Mouse (Mus musculus) left cerebral cortex, adult 11 months (tissue): ENCODE data around the gene Vps41.

ENCODE experiments used
- DNase-seq: peaks from one replicate; pipeline ENCODE4 v3.0.0; 2022; ENCODE audit warnings: low spot score

Vps41 gene

GRCm38 (mm10) chr13:18717185-18717584 lies at the start of gene Vps41:
Gene Vps41 (plus strand): TSS chr13:18717286.
- peak; percentile 82 for DNase-seq

- peak; percentile 19 for DNase-seq
Observed at GRCm38 (mm10) chr13:18698518-18699065, 18.5 kb upstream of the Vps41 start.

DNA sequence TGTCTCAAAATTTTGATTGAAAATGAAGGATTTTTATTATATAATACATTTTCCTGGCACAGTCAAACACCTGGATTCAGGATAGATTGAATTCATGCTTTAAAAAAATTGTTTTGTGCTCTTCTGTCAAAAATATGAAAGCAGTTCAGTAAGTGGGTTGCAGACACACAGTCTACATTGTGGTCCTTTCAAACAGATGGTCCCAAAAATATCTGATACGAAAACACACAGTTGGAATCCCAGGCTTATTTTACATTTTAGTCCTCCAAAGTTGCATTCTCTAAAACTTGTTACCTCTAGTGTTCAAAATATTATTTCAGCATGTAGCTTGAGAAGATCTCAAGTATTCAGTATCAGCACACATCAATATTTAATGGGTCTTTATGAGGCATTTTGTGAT lies 5.4 kb upstream of the Vps41 start:
- DNase-seq = no peak

- DNase-seq = no peak
Observed at GRCm38 (mm10) chr13:18716707-18717106, 379 bp upstream of the Vps41 start.

DNA sequence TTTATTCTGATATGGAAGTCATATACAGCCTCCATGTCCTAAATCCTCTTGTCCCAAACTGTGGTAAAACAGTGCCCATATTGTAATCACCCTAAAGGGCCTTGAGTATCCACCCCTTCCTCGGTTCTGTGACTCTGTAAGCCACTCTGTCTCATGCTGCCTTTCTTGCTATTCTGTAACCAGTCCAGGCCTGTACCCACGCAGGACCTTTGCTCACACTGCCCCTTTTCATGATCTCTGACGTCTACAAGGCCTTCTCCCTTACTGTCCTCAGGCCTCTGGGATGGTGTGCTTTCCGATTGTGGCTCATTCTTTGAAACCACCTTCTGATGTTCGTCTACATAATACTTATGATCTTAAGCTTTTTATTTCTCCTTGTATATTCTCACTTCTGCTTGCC lies 1.4 kb downstream of the Vps41 start:
- DNase-seq = no peak

DNA sequence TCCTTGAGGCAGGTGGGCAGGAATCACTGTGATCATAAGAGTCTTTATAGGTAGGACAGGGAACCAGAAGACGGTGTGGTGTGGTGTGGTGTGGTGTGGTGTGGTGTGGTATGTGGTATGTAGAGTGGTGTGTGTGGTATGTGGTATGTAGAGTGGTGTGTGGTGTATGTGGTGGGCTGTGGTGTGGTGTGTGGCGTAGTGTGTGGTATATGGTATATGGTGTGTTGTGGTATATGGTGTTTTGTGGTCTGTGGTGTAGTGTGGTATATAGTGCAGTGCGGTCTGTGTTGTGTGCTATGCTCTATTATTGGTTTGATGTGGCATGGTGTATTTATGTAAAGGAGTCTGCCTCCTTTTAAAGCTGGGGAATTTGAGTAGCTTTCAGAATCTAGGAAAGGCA lies 13.6 kb downstream of the Vps41 start:
- no peak for DNase-seq

DNA sequence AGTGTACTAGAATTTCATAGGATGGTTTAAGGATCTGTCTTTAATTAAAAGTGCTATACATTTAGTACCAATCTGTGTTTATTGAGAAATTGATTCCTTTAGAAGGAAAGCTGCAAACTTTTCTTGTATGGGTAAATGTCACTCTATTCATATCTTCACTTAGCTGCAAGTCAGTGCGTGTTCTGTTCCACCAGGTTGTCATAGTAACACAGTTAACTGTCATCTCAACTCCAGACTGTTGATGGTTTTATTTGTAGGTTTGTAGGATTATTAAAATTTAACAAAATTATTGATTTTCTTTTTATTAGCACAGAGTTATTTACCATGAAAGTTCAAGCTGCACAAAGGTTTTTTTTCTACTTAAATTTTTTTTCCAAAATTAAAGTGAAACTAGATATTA lies 19.5 kb downstream of the Vps41 start:
- no peak for DNase-seq

DNA sequence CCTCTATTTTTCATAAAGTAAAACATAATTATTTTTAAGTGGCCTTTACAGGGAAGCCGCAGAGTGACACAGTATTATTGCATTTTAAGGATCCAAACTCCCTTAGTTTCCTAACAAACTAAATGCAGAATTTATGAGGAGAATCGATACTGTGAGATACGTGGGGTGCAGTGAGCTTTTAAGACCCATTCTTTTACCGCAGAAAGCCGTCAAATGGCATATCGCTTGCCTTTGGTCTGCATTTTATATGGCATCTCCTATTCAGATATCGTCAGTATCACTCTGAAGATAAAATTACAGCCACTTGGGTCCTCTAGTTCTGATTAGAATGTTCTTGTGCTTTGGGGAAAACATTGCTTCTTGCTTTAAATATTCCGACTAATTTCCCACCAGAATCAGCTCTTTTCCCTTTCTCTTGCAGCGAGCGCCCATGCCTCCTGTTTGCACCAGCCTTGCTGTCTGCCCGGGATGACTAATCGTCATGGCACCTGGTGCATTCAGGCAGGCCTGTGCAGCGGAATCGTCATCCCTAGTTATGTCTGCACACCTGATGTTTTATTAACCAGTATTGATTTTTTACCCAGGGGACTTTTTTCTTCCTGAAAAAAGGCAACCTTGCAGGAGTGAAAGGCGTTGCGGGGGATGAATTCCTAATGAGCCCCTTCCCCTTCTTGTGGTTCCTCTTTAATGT lies 26.6 kb downstream of the Vps41 start:
- DNase-seq = peak; percentile 35

GRCm38 (mm10) chr13:18744266-18744652 lies 27.2 kb downstream of the Vps41 start:
- no peak for DNase-seq

DNA sequence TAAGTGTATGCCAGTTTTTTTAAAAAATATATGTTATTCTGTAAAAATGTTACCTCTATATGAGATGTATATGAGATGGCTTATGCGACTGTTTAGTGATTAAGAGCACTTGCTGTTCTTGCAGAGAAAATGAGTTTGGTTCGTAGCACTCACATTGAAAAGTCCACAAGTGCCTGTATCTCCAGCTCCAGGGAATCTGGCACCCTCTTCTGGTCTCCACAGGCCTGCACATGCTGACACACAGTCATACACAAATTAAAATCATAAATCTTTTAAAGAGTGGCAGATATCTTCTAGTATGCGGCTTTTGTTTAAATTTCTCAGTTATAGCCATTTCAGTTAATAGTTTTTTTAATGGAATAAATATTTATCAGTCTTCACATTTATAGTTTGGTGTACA lies 40.9 kb downstream of the Vps41 start:
- no peak for DNase-seq

DNA sequence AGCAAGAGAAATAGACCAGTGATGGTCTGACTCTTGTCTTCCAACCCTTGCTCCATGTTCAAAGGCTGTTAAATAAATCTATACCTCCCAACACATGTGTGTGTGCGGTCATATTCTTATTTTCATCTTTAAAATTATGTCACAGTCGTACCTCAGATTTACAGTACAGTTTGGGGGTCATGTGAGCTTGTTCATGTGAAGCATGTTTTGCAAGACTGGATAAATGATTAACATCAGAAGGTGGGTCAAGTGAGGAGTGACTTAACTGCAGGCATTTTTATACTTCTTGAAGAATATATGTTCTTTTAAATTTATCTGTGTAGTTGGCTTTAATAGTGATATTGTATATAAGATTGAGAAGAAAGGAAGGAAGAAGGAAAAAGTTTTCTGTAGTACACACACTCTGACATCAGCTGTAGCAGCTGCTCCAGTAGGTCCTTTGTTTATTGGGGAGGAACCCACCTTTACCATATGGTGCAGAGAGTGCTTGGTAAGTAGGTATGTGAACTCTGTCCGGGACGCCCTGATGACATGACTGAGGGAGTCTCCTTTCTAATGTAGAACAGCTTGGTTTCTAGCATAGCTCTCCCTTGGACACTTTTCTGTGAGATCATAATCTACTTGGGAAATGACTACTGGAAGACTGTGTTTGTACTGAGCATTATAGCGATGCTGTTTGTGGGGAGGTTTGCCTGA lies 42.4 kb downstream of the Vps41 start:
- no peak for DNase-seq

DNA sequence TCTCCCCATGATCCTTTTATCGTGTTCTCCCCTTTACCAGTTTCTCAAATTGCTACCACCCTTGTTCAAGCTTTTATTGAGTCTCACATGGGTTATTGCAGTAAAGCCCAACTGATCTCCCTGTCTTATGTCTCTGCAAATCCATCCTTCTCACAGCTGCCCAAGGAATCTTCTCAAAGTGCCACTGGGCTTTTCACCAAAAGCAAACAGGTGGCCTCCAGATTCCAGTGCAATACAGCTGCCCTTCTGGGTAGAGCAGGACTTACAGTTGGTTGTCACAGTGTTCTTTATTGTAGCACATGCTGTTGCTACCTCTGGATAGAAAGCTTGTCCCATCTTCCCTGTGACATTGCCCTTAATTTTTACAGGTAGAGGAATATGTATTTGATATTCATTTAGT lies 44.4 kb downstream of the Vps41 start:
- DNase-seq = no peak

- DNase-seq = no peak
Observed at GRCm38 (mm10) chr13:18767893-18768292, 50.8 kb downstream of the Vps41 start.

GRCm38 (mm10) chr13:18768495-18768894 lies 51.4 kb downstream of the Vps41 start:
- no peak for DNase-seq

- no peak for DNase-seq
Observed at GRCm38 (mm10) chr13:18773437-18774198, 56.5 kb downstream of the Vps41 start.

- DNase-seq = no peak
Observed at GRCm38 (mm10) chr13:18781250-18781649, 64.2 kb downstream of the Vps41 start.

DNA sequence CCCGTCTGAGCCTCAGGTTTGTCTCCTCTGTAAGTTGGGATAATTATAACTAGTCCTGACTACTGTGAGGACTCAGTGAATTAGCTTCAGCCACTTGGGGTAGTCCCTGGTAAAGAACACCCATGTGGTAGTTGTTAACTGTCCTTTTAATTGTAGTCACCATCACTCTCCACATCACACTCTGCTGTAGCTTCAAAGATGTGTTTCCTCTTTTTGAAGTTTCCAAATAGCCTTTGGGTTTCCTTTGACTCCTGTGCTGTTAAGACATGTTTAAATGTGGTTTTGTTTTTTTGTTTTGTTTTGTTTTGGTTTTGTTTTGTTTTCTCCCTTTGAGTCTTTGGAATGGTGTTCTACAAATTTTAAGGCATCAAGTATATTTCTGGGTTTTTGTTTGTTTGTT lies 68.6 kb downstream of the Vps41 start:
- no peak for DNase-seq

GRCm38 (mm10) chr13:18788040-18788439 lies 71.0 kb downstream of the Vps41 start:
- no peak for DNase-seq

DNA sequence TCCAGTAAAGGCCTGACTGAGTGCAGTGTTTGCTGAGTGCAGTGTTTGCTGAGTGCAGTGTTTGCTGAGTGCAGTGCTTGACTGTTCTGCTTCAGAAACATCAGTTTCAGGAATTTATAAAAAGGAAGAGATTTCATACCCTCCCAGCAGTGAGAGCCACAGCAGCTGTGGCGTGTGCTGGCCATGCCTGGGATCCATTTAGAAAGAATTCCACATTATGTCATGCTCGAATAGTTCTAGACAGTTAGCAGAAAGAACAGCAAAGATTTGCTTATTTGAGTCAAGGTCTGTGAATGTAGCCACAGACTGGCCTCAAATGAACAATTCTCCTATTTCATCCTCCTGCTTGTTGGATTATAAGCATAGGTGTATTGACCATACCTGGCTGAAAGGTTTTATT lies 71.6 kb downstream of the Vps41 start:
- DNase-seq = no peak

GRCm38 (mm10) chr13:18789662-18790061 lies 72.6 kb downstream of the Vps41 start:
- no peak for DNase-seq

DNA sequence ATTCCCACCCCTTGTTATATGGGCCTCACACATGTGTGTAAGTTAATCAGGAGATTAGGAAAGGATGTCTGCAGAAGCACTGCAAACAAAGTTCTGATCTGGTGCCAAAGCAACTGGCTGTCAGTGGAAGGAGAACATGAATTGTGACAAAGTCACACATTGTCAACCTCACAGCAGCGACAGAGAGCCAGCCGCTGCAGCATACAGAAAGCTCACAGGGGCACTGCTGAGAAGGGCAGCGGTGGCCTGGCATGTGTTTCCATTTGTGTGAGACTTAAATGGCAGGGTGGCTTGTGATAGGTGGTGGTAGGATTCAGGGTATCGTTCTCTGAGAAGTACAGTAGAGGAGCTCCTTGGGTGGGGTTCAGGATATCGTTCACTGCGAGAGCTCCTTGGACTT lies 73.0 kb downstream of the Vps41 start:
- no peak for DNase-seq

DNA sequence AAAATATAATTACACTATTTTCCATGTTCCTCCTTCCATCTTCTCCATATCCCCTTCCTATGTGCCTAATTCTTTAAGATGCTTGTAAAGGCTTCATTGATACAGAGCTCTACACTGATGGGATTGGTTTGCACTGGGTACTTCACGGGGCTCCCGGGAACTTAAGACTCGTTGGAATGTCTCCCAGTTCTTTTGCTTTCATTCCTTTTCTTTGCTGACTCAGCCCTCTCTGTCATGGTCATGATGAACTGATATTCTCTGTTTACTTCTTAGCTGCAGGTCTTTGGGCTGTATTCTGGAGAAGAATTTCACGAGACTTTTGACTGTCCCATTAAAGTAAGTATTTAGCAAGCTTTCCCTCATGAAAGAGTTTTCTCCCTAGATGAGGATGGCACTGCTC lies 74.2 kb downstream of the Vps41 start:
- DNase-seq = no peak

- DNase-seq = no peak
Observed at GRCm38 (mm10) chr13:18791724-18792123, 74.6 kb downstream of the Vps41 start.
